Mouse (Mus musculus) heart, embryonic 13.5 days (tissue): ENCODE measurements around the gene Smo. TPM values are rescaled to one million over a fixed set of nuclear protein-coding genes. Genes with fewer than 3 reads are reported as not detected.

Experiments used
- ATAC-seq: fragments of 200-750 bp; cut with Nextera tagmentation; 2 replicates; pipeline ENCODE4 v1.8.0; 2017; ENCODE audit warnings: moderate TSS enrichment; ENCODE audit not compliant: insufficient number of reproducible peaks, low FRiP score, low TSS enrichment; ENCODE audit errors: extremely low read depth
- H3K27ac ChIP-seq: fragments of 300-500 bp; sonication (generic); replicated peaks from 2 replicates; pipeline ENCODE4 v1.5.1; 2015; ENCODE audit warnings: moderate library complexity, mild to moderate bottlenecking, inconsistent platforms
- H3K27me3 ChIP-seq: fragments of 300-500 bp; sonication (generic); replicated peaks from 2 replicates; pipeline ENCODE4 v1.6.1; 2015; ENCODE audit warnings: mild to moderate bottlenecking, inconsistent platforms
- H3K36me3 ChIP-seq: fragments of 300-500 bp; sonication (generic); 2 replicates; pipeline ENCODE4 v1.6.1; 2015; ENCODE audit warnings: mild to moderate bottlenecking, inconsistent platforms
- H3K4me1 ChIP-seq: fragments of 300-500 bp; sonication (generic); 2 replicates; pipeline ENCODE4 v1.6.1; 2015; ENCODE audit warnings: inconsistent platforms
- H3K4me2 ChIP-seq: fragments of 300-500 bp; sonication (generic); 2 replicates; pipeline ENCODE4 v1.6.1; 2015; ENCODE audit warnings: inconsistent platforms, mild to moderate bottlenecking, moderate library complexity
- H3K4me3 ChIP-seq: fragments of 300-500 bp; sonication (generic); 2 replicates; pipeline ENCODE4 v1.5.1; 2015; ENCODE audit warnings: moderate library complexity, mild to moderate bottlenecking, inconsistent platforms
- H3K9ac ChIP-seq: fragments of 300-500 bp; sonication (generic); 2 replicates; pipeline ENCODE4 v1.6.1; 2015; ENCODE audit warnings: inconsistent platforms, mild to moderate bottlenecking, moderate library complexity
- H3K9me3 ChIP-seq: fragments of 300-500 bp; sonication (generic); 2 replicates; pipeline ENCODE4 v1.6.1; 2016; ENCODE audit warnings: inconsistent platforms
- WGBS: fragments of 180-500 bp; shearing (Covaris S2); methylation state at CpG from one replicate; pipeline ENCODE4 v1.1.7; 2015; ENCODE audit warnings: mixed read lengths; 5-methylcytosine and 5-hydroxymethylcytosine counted together
- polyA plus RNA-seq: library from polyadenylated mRNA; unstranded; fragments of >200 nt; fragmentation: Nextera tagmentation; extraction: Ambion mirVana; gene quantifications from 2 replicates; pipeline ENCODE4 v1.2.1, GENCODE M21; 2015

Smo gene
- polyA plus RNA-seq, 1 experiment from 2014 or later, result 16.4 TPM

DNA sequence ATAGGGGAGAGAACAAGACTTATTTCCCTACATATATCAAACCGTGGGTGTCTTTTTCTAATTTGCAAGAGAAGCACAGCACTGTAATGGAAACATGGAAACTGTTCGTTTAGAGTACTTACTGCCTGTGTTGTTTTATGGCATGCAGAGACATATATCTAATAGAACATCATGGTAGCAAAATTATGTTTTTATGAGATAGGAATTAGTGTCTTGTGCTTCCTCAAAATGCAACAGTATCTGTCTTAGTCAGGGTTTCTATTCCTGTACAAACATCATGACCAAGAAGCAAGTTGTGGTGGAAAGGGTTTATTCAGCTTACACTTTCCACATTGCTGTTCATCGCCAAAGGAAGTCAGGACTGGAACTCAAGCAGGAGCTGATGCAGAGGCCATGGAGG, 33.2 kb upstream of the Smo start:
- Histone ChIP-seq H3K9ac (no peak overlapping the region), H3K4me1 (peaks cover 8% of the 10 kb centered on the region; the same call in 1 of the 2 replicates), H3K4me2 (peak overlapping the region; percentile 49), H3K9me3 (no peaks in the 10 kb centered on the region), H3K4me3 (no peak overlapping the region), H3K27me3 (0 out of 2 replicates have a peak, but pooled peaks cover 6% of the 10 kb centered on the region), H3K27ac (0 out of 2 replicates have a peak overlapping the region, but pooled peaks have one; percentile 2), H3K36me3 (no peaks in the 10 kb centered on the region)
- WGBS, result 76% methylated on average over 3 of the region's 3 CpGs
- no peak for ATAC-seq

DNA sequence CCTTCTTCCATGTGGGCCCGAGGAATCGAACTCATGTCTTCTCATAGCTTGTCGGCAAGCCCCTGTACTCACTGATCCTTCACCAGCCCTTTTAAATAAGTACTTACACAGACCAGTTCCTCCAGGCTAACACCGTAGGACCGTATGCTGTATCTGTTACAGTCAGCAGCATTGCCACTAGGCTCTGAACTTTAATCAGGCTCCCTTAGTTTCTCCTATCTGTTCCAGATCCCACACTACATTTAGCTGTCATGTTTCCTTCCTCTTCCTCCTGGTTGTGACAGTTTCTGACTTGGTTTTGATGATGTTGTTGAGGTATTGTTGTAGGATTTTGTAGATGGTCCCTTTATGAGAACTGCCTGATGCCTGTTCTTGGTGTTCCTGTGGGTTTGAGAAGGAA, 31.2 kb upstream of the Smo start:
- Histone ChIP-seq H3K4me3 (no peak overlapping the region), H3K27ac (no peak overlapping the region), H3K4me1 (peaks cover 12% of the 10 kb centered on the region), H3K9me3 (no peaks in the 10 kb centered on the region), H3K27me3 (0 out of 2 replicates have a peak, but pooled peaks cover 6% of the 10 kb centered on the region), H3K9ac (no peak overlapping the region), H3K36me3 (no peaks in the 10 kb centered on the region), H3K4me2 (no peak overlapping the region)
- no peak for ATAC-seq
- WGBS, result 80% methylated on average over 5 of the region's 5 CpGs

GRCm38 (mm10) chr6:29707902-29708301, 27.4 kb upstream of the Smo start:
- H3K4me1 ChIP-seq, result peaks cover 12% of the 10 kb centered on the region
- ATAC-seq, result no peak
- H3K4me2 ChIP-seq, result no peak overlapping the region
- no peak overlapping the region for H3K4me3 ChIP-seq
- no peaks in the 10 kb centered on the region for H3K36me3 ChIP-seq
- no peak overlapping the region for H3K27ac ChIP-seq
- WGBS, result 14% methylated on average over 2 of the region's 2 CpGs
- no peak overlapping the region for H3K9ac ChIP-seq
- H3K27me3 ChIP-seq, result peaks cover 16% of the 10 kb centered on the region; the same call in 1 of the 2 replicates
- H3K9me3 ChIP-seq, result no peaks in the 10 kb centered on the region

DNA sequence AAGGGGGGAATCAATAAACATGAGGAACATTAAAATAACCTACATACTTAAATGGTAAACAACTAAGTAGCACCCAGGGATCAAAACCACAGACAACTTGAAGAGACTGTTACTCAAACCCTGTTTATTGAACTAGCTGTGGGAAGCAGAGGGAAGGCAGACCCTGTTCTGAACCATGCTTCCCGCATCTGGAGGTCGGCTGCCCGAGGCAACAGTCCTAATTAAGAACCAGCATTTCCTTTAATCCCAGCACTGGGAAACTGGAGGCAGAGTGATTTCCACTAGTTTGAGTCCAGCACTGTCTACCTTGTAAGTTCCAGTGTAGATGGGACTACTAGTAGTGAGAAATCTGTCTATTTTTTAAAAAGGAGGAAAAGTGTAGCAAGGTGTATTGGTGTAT, 24.0 kb upstream of the Smo start:
- Histone ChIP-seq H3K4me2 (no peak overlapping the region), H3K4me1 (peaks cover 12% of the 10 kb centered on the region), H3K9ac (no peak overlapping the region), H3K27ac (no peak overlapping the region), H3K36me3 (no peaks in the 10 kb centered on the region), H3K9me3 (no peaks in the 10 kb centered on the region), H3K27me3 (peaks cover 12% of the 10 kb centered on the region; the same call in 1 of the 2 replicates), H3K4me3 (no peak overlapping the region)
- 62% methylated on average over 3 of the region's 3 CpGs for WGBS
- no peak for ATAC-seq

DNA sequence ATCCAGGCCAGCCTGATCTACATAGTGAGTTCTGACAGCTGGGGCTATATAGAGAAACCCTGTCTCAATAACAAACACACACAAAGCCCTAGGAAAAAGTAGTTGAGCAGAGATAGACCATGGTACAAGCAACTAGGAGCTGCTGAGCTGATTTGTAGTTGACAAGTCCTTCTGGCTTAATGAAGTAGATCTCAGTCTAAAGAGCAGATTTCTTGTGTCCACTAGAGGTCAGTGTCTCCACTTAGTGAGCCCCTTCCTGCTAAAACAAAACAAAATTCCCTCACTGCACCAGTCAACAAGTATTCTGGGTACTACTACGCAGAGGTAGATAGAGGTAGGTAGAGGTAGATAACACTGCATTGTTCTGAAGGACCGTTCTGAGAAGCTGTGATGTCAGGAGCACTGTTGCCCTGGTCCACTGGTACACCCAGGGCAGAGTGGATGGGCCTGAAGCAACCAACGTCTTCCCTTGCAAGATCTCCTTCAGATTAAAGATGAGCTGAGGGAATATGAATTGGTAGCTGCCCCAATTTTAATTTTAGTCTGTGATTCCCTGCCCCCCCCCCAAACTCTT, 23.2 kb upstream of the Smo start:
- H3K9ac ChIP-seq, result no peak overlapping the region
- H3K27ac ChIP-seq, result no peak overlapping the region
- no peak overlapping the region for H3K4me3 ChIP-seq
- H3K27me3 ChIP-seq, result peaks cover 14% of the 10 kb centered on the region
- 37% methylated on average over 3 of the region's 3 CpGs for WGBS
- no peak overlapping the region for H3K4me2 ChIP-seq
- peaks cover 12% of the 10 kb centered on the region for H3K4me1 ChIP-seq
- no peaks in the 10 kb centered on the region for H3K36me3 ChIP-seq
- no peaks in the 10 kb centered on the region for H3K9me3 ChIP-seq
- ATAC-seq, result no peak

GRCm38 (mm10) chr6:29716624-29717365, 18.5 kb upstream of the Smo start:
- Histone ChIP-seq H3K4me1 (peaks cover 18% of the 10 kb centered on the region), H3K9ac (no peak overlapping the region), H3K4me3 (no peak overlapping the region), H3K4me2 (no peak overlapping the region), H3K27me3 (peaks cover 33% of the 10 kb centered on the region), H3K9me3 (no peaks in the 10 kb centered on the region), H3K36me3 (no peaks in the 10 kb centered on the region), H3K27ac (no peak overlapping the region)
- 53% methylated on average over 10 of the region's 10 CpGs for WGBS
- ATAC-seq, result no peak

DNA sequence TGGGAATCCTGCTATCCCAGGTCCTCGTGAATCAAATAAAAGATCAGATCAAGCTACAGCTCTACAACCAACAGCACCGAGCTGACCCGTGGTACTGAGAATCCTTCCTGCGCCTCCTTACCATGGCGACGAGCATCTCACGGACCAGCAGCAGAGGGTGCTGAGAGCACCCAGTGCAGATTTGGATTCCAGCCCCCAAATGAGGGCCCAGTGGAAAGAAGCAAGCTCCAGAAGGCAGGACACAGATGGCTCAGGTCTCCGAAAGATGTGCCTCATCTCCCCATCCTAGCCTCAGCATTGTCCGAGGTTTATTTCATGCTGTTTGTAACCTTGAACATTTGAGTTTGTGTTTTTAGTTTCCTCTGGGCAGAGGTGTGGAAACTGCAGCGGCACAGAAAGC, 17.8 kb upstream of the Smo start:
- Histone ChIP-seq H3K27ac (no peak overlapping the region), H3K4me1 (peaks cover 18% of the 10 kb centered on the region), H3K9ac (peak overlapping the region; percentile 40; the same call in 1 of the 2 replicates), H3K9me3 (no peaks in the 10 kb centered on the region), H3K36me3 (no peaks in the 10 kb centered on the region), H3K4me3 (no peak overlapping the region), H3K4me2 (peak overlapping the region; percentile 80), H3K27me3 (peaks cover 39% of the 10 kb centered on the region)
- WGBS, result 56% methylated on average over 10 of the region's 10 CpGs
- no peak for ATAC-seq

DNA sequence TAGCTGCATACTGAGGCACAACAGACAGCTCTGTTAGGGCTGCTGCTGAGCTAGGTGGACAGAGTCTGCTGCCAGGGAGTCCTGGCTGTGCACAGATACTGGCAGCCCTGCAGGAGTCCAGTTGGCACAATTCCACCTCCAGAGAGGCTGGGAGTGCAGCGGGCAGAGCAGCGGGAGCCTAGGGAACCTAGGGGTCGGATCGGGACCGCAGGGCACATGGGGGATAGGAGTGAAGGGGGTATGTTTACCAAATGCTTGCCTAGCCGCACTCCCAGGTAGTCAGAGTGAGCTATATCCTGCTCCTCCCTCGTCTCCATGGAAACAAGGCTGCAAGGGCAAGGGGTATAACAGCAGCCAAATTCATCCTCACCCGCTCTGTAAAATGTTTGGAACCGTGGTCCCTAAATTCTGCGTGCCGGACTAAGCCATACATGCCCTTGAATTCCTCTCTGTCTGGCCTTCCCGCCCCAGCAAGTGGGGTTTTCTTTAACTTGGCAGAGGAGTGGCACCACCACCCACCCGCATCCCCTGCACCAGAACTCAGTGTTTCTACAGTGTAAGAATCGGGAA, 17.3 kb upstream of the Smo start:
- Histone ChIP-seq H3K9me3 (no peaks in the 10 kb centered on the region), H3K9ac (peak overlapping the region; percentile 40; the same call in 1 of the 2 replicates), H3K4me3 (peak overlapping the region; percentile 54), H3K27me3 (peaks cover 40% of the 10 kb centered on the region), H3K4me2 (peak overlapping the region; percentile 80), H3K4me1 (peaks cover 18% of the 10 kb centered on the region), H3K27ac (no peak overlapping the region), H3K36me3 (no peaks in the 10 kb centered on the region)
- ATAC-seq, result no peak; the same call in 1 of the 2 replicates
- WGBS, result 29% methylated on average over 14 of the region's 14 CpGs

- Histone ChIP-seq H3K27ac (no peak overlapping the region), H3K4me3 (peak overlapping the region; percentile 54), H3K4me2 (peak overlapping the region; percentile 80), H3K4me1 (peaks cover 18% of the 10 kb centered on the region), H3K36me3 (no peaks in the 10 kb centered on the region), H3K27me3 (peaks cover 40% of the 10 kb centered on the region), H3K9me3 (no peaks in the 10 kb centered on the region), H3K9ac (peak overlapping the region; percentile 74)
- 3% methylated on average over 15 of the region's 15 CpGs for WGBS
- 0 out of 2 replicates have a peak, but pooled peaks have one; percentile 14 for ATAC-seq
Measured at GRCm38 (mm10) chr6:29718894-29719329, 16.4 kb upstream of the Smo start.

- no peak overlapping the region for H3K4me3 ChIP-seq
- H3K9ac ChIP-seq, result no peak overlapping the region
- H3K4me1 ChIP-seq, result peaks cover 15% of the 10 kb centered on the region
- no peak overlapping the region for H3K4me2 ChIP-seq
- peaks cover 40% of the 10 kb centered on the region for H3K27me3 ChIP-seq
- H3K27ac ChIP-seq, result no peak overlapping the region
- WGBS, result 65% methylated on average over 2 of the region's 2 CpGs
- no peaks in the 10 kb centered on the region for H3K36me3 ChIP-seq
- no peak for ATAC-seq
- H3K9me3 ChIP-seq, result no peaks in the 10 kb centered on the region
Measured at GRCm38 (mm10) chr6:29721890-29722289, 13.4 kb upstream of the Smo start.

DNA sequence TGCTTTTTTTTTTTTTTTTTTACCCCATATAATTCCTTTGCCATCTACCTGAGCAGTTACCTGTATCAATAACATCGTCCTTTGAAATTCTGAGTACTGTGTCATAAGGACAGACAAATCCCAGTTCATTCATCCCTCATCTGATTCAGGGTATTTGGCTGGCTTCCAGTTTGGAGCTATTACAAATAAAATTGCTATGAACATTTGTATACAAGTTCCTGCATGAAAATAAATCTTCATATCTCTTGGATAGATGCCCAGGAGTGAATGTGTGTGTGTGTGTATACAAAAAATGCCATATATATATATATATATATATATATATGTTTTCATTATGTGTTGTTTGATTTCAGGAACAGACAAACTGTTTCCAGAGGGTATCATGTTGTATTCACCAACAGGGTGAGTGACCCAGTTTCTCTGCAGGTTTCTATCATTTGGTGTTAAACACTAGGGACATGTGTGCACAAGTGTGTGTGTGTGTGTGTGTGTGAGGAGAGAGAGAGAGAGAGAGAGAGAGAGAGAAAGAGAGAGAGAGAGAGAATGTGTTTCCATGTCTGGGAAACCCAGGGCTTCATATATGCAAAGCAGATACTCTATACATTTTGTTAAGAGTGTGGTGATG, 8.6 kb upstream of the Smo start:
- WGBS, result 62% methylated on average over 1 of the region's 1 CpGs
- no peak for ATAC-seq
- Histone ChIP-seq H3K4me2 (no peak overlapping the region), H3K9me3 (no peaks in the 10 kb centered on the region), H3K36me3 (no peaks in the 10 kb centered on the region), H3K4me3 (no peak overlapping the region), H3K9ac (no peak overlapping the region), H3K4me1 (no peaks in the 10 kb centered on the region), H3K27ac (no peak overlapping the region), H3K27me3 (peaks cover 7% of the 10 kb centered on the region; the same call in 1 of the 2 replicates)
